Comparison of ENCODE assay signal across 17 mouse cellular contexts in genomic region chr9:71321436-71321835, GRCm38 (mm10).
A peak's percentile ranks its signal among the peaks of the same experiment; 100 is the strongest.
DNase-seq lines count a peak whose midpoint lies in the region; ATAC-seq and TF ChIP-seq lines count a peak whose summit lies in the region.
"Had no signal": no experiment of that assay in that cellular context is flagged by ENCODE, and none has a peak within 500 bp of the region (broad histone marks: within the 10 kb centered on the region; RNA-seq: fewer than 3 reads in every experiment).

No protein-coding gene starts in this region.

- H3K4me3 ChIP-seq in heart, embryonic 14.5 days (ENCODE audit: control insufficient read depth in 1 of 2, insufficient read depth in 1 of 2, low read depth in 1 of 2, low read length in 2 of 2), result no peak overlapping the region
- H3K4me3 ChIP-seq in heart, embryonic 10.5 days, result no peak overlapping the region
- no peak overlapping the region for H3K4me3 ChIP-seq in lung, embryonic 15.5 days
- no peak overlapping the region for H3K4me3 ChIP-seq in lung, adult 2 months (replicated peaks; ENCODE audit: extremely low read depth, low read depth, low read length)
- H3K4me3 ChIP-seq in liver, embryonic 11.5 days (ENCODE audit: low read depth, low read length), result no peak overlapping the region
- H3K4me3 ChIP-seq: forebrain, embryonic 13.5 days; midbrain, embryonic 10.5 days; neural tube, embryonic 12.5 days had no signal

- H3K9ac ChIP-seq in heart, embryonic 14.5 days (ENCODE audit: low read length), result no peak overlapping the region
- H3K9ac ChIP-seq in lung, embryonic 15.5 days, result no peak overlapping the region
- H3K9ac ChIP-seq in liver, embryonic 11.5 days (ENCODE audit: low read depth, low read length), result no peak overlapping the region
- H3K9ac ChIP-seq: forebrain, embryonic 13.5 days; neural tube, embryonic 12.5 days had no signal

- TF ChIP-seq POLR2A in lung, adult 2 months (IDR thresholded peaks at IDR 0.05; ENCODE audit: borderline replicate concordance, extremely low read depth, low read depth, low read length), result no peak

- H3K4me2 ChIP-seq in heart, embryonic 14.5 days (ENCODE audit: low read length), result no peak overlapping the region
- no peak overlapping the region for H3K4me2 ChIP-seq in lung, embryonic 15.5 days
- H3K4me2 ChIP-seq in liver, embryonic 11.5 days, result no peak overlapping the region
- H3K4me2 ChIP-seq: forebrain, embryonic 13.5 days; neural tube, embryonic 12.5 days had no signal

- no peak for DNase-seq in heart, embryonic 10.5 days (ENCODE audit: low spot score)
- DNase-seq in lung, adult 2 months, result no peak
- peak; percentile 71 to 82 for DNase-seq in kidney, adult 8-10 months
- DNase-seq in kidney, postnatal 25 days, result peak; percentile 65 to 83
- DNase-seq in neural tube, embryonic 10.5 days (ENCODE audit: extremely low spot score, low spot score), result no peak
- DNase-seq in liver, embryonic 11.5 days (ENCODE audit: low spot score), result no peak
- DNase-seq: adrenal gland, postnatal 14 days; cerebellum, adult 18-20 months; cerebellum, postnatal 36 days; right cerebral cortex, postnatal 25 days; thymus, postnatal 14 days had no signal

- TF ChIP-seq CTCF in lung, adult 2 months (IDR thresholded peaks at IDR 0.05; ENCODE audit: insufficient read depth, low read length), result no peak

- peak overlapping the region; percentile 14 to 60; a peak in 1 of 4 replicates for H3K27ac ChIP-seq in heart, embryonic 14.5 days (replicated peaks in 1 of 2; ENCODE audit: control insufficient read depth in 1 of 2, insufficient read depth in 1 of 2, low read depth in 2 of 2, low read length in 2 of 2)
- H3K27ac ChIP-seq in heart, embryonic 10.5 days, result no peak overlapping the region
- H3K27ac ChIP-seq in lung, embryonic 15.5 days, result no peak overlapping the region; the same call in 1 of the 2 replicates
- no peak overlapping the region for H3K27ac ChIP-seq in liver, embryonic 11.5 days (ENCODE audit: low read depth, low read length)
- H3K27ac ChIP-seq: forebrain, embryonic 13.5 days; hindbrain, postnatal 0 days; midbrain, embryonic 10.5 days; neural tube, embryonic 12.5 days had no signal

- H3K4me1 ChIP-seq in heart, embryonic 14.5 days (ENCODE audit: control insufficient read depth in 2 of 2, insufficient read depth in 2 of 2, low read length in 2 of 2), result peaks cover 19 to 29% of the 10 kb centered on the region in 2 experiments
- H3K4me1 ChIP-seq in heart, embryonic 10.5 days, result peaks cover 41% of the 10 kb centered on the region
- peaks cover 17% of the 10 kb centered on the region for H3K4me1 ChIP-seq in lung, embryonic 15.5 days
- no peaks in the 10 kb centered on the region; the same call in 1 of the 2 replicates for H3K4me1 ChIP-seq in lung, adult 2 months (ENCODE audit: control insufficient read depth, insufficient read depth, low read length)
- H3K4me1 ChIP-seq in liver, embryonic 11.5 days (replicated peaks; ENCODE audit: control insufficient read depth, insufficient read depth, low read length), result no peaks in the 10 kb centered on the region
- H3K4me1 ChIP-seq: forebrain, embryonic 13.5 days; neural tube, embryonic 12.5 days had no signal

- no peak for ATAC-seq in heart, embryonic 14.5 days (ENCODE audit: insufficient number of reproducible peaks, insufficient read depth, low FRiP score, low read depth)
- peak; percentile 21; the same call in 1 of the 2 replicates for ATAC-seq in lung, embryonic 15.5 days (ENCODE audit: borderline replicate concordance, extremely low read depth, low FRiP score, low TSS enrichment)
- no peak for ATAC-seq in liver, embryonic 11.5 days (replicated peaks; ENCODE audit: low FRiP score)
- ATAC-seq: forebrain, embryonic 13.5 days; hindbrain, postnatal 0 days had no signal

- no peaks in the 10 kb centered on the region for H3K36me3 ChIP-seq in heart, embryonic 14.5 days (ENCODE audit: control insufficient read depth, insufficient read depth, low read length)
- no peaks in the 10 kb centered on the region for H3K36me3 ChIP-seq in heart, embryonic 10.5 days
- H3K36me3 ChIP-seq in lung, embryonic 15.5 days, result no peaks in the 10 kb centered on the region
- no peaks in the 10 kb centered on the region for H3K36me3 ChIP-seq in liver, embryonic 11.5 days (ENCODE audit: control insufficient read depth, insufficient read depth, low read length)
- H3K36me3 ChIP-seq: midbrain, embryonic 10.5 days; neural tube, embryonic 12.5 days had no signal

- 25% methylated on average over 7 of the region's 7 CpGs for whole genome bisulfite sequencing in heart, embryonic 14.5 days
- WGBS in heart, embryonic 10.5 days, result 54% methylated on average over 7 of the region's 7 CpGs
- 19% methylated on average over 7 of the region's 7 CpGs for WGBS in lung, embryonic 15.5 days
- 57% methylated on average over 7 of the region's 7 CpGs for WGBS in lung, adult 2 months
- 56% methylated on average over 7 of the region's 7 CpGs for WGBS in liver, embryonic 11.5 days

- no peaks in the 10 kb centered on the region; the same call in 1 of the 2 replicates for H3K27me3 ChIP-seq in heart, embryonic 14.5 days (ENCODE audit: control insufficient read depth, insufficient read depth, low read length)
- 0 out of 2 replicates have a peak, but pooled peaks cover 3% of the 10 kb centered on the region for H3K27me3 ChIP-seq in heart, embryonic 10.5 days (ENCODE audit: insufficient read depth, poor library complexity, severe bottlenecking)
- no peaks in the 10 kb centered on the region for H3K27me3 ChIP-seq in lung, embryonic 15.5 days
- H3K27me3 ChIP-seq in liver, embryonic 11.5 days (replicated peaks; ENCODE audit: control insufficient read depth, insufficient read depth, low read length), result no peaks in the 10 kb centered on the region
- H3K27me3 ChIP-seq: forebrain, embryonic 13.5 days had no signal

- no peaks in the 10 kb centered on the region for H3K9me3 ChIP-seq in heart, embryonic 14.5 days (ENCODE audit: control insufficient read depth, low read length)
- no peaks in the 10 kb centered on the region for H3K9me3 ChIP-seq in heart, embryonic 10.5 days
- no peaks in the 10 kb centered on the region for H3K9me3 ChIP-seq in lung, embryonic 15.5 days
- no peaks in the 10 kb centered on the region for H3K9me3 ChIP-seq in liver, embryonic 11.5 days (ENCODE audit: control insufficient read depth, low read length)
- H3K9me3 ChIP-seq: forebrain, embryonic 13.5 days; midbrain, embryonic 10.5 days; neural tube, embryonic 12.5 days had no signal

Comparison
In these comparisons a context has a peak if more than half of its experiments do, and no peak if none do; other contexts are left out.
1. H3K27ac ChIP-seq: peak in heart, embryonic 14.5 days (2 of 2); none in heart, embryonic 10.5 days (single experiment), lung, embryonic 15.5 days (single experiment) and liver, embryonic 11.5 days (single experiment).
2. DNase-seq: peak in kidney, adult 8-10 months (2 of 2) and kidney, postnatal 25 days (2 of 2); none in heart, embryonic 10.5 days (single experiment), lung, adult 2 months (single experiment), neural tube, embryonic 10.5 days (single experiment) and liver, embryonic 11.5 days (single experiment).